Mouse (Mus musculus) small intestine, adult 2 months (tissue): ENCODE results near the gene Snupn.

ENCODE experiments used
- CTCF ChIP-seq: fragments of 200-500 bp; IDR thresholded peaks from 2 replicates; pipeline ENCODE4 v1.5.1; 2012; ENCODE audit warnings: low read depth, mild to moderate bottlenecking, control low read depth, inconsistent platforms, low read length, moderate library complexity, mixed read lengths; ENCODE audit not compliant: insufficient replicate concordance, insufficient read length; ENCODE audit errors: extremely low read depth
- POLR2A ChIP-seq: fragments of 200-500 bp; IDR thresholded peaks from 2 replicates; pipeline ENCODE4 v1.6.1; 2012; ENCODE audit warnings: low read depth, mild to moderate bottlenecking, control low read depth, inconsistent platforms, low read length, moderate library complexity

DNA sequence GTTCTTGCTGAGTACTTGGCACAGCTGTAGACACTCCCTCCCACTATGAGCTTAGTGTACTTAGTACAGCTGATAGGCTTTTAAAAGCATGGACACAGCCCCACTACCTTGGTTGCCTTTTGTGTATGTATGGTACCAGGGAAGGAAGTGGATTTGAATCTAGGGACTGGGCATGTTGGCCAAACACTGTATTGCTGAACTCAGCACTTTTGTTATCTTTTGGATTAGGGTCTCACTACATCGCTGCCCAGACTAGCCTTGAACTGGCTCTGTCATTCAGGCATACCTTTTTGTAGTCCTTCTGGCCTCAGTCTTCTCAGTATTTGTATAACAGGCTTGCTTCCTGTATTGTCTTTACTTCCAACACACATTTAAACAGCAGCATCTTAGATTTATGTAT lies 20.1 kb upstream of the Snupn start:
- no peak for TF ChIP-seq CTCF
- no peak for TF ChIP-seq POLR2A
